In genomic region chr9:69472724-69473123, GRCm38 (mm10) we compare ENCODE assay signal across 8 mouse cellular contexts. TPM values are rescaled to one million over a fixed set of nuclear protein-coding genes. Genes with fewer than 3 reads are reported as not detected.
A peak's percentile ranks its signal among the peaks of the same experiment; 100 is the strongest.
DNase-seq lines count a peak whose midpoint lies in the region; TF ChIP-seq lines count a peak whose summit lies in the region.

No protein-coding gene starts in this region.

- peaks cover 62% of the 10 kb centered on the region for H3K4me1 ChIP-seq in heart, embryonic 10.5 days
- H3K4me1 ChIP-seq in testis, adult 2 months (ENCODE audit: control insufficient read depth, insufficient read depth, low read length) = peaks cover 5% of the 10 kb centered on the region

- TF ChIP-seq POLR2A in testis, adult 2 months (IDR thresholded peaks at IDR 0.05; ENCODE audit: control insufficient read depth, low read depth, low read length) = no peak

- no peak overlapping the region for H3K4me3 ChIP-seq in heart, embryonic 10.5 days
- H3K4me3 ChIP-seq in testis, adult 2 months (ENCODE audit: control insufficient read depth, low read depth, low read length) = no peak overlapping the region

- 63% methylated on average over 6 of the region's 6 CpGs for WGBS in heart, embryonic 10.5 days

- DNase-seq in urinary bladder, postnatal 25 days (ENCODE audit: low spot score) = peak; percentile 56
- no peak for DNase-seq in urinary bladder, postnatal 10 days (ENCODE audit: low spot score)
- no peak for DNase-seq in heart, embryonic 10.5 days (ENCODE audit: low spot score)
- DNase-seq in kidney, postnatal 36 days = peak; percentile 84 to 94
- DNase-seq in cerebellum, adult 18-20 months = no peak
- no peak for DNase-seq in cerebellum, adult 11 months
- DNase-seq in thymus, adult 18-20 months = no peak

- H3K27me3 ChIP-seq in heart, embryonic 10.5 days (ENCODE audit: insufficient read depth, poor library complexity, severe bottlenecking) = no peaks in the 10 kb centered on the region
- H3K27me3 ChIP-seq in testis, adult 2 months (ENCODE audit: control insufficient read depth, insufficient read depth, low read length) = no peaks in the 10 kb centered on the region

- no peaks in the 10 kb centered on the region for H3K9me3 ChIP-seq in heart, embryonic 10.5 days

- TF ChIP-seq CTCF in testis, adult 2 months (IDR thresholded peaks at IDR 0.05; ENCODE audit: control insufficient read depth, insufficient read depth, insufficient replicate concordance, low read depth, low read length) = no peak

- 0 out of 2 replicates have a peak overlapping the region, but pooled peaks have one; percentile 9 for H3K27ac ChIP-seq in heart, embryonic 10.5 days
- peak overlapping the region; percentile 46 for H3K27ac ChIP-seq in testis, adult 2 months (ENCODE audit: control insufficient read depth, insufficient read depth, low read depth, low read length)

- peaks cover 49% of the 10 kb centered on the region for H3K36me3 ChIP-seq in heart, embryonic 10.5 days
- H3K36me3 ChIP-seq in testis, adult 2 months (ENCODE audit: control insufficient read depth, insufficient read depth, low read length) = no peaks in the 10 kb centered on the region

RNA-seq across cellular contexts. Expression of gene Anxa2, which starts 19.3 kb away (rescaled TPM):
- polyA plus RNA-seq in heart, embryonic 10.5 days (2016; fragmentation: Nextera tagmentation; extraction: Ambion mirVana) = 349 and 412 TPM in 2 replicates
- polyA plus RNA-seq in testis, adult 2 months (2012; rRNA removed) = 73.6 and 96.8 TPM in 2 replicates

Comparison
In these comparisons a context has a peak if more than half of its experiments do, and no peak if none do; other contexts are left out.
1. DNase-seq: peak in urinary bladder, postnatal 25 days (single experiment) and kidney, postnatal 36 days (2 of 2); none in urinary bladder, postnatal 10 days (single experiment), heart, embryonic 10.5 days (single experiment), cerebellum, adult 18-20 months (0 of 2), cerebellum, adult 11 months (single experiment) and thymus, adult 18-20 months (0 of 2).